Mouse (Mus musculus) kidney, adult 2 months (tissue): Measurements from ENCODE around the gene Clcnkb.

Source experiments
- CTCF ChIP-seq: fragments of 200-500 bp; conservative IDR thresholded peaks from 2 replicates; pipeline ENCODE4 v1.5.1; 2011; ENCODE audit warnings: low read depth, mild to moderate bottlenecking, control low read depth, low read length, moderate library complexity, mixed read lengths; ENCODE audit not compliant: insufficient read depth, insufficient read length
- POLR2A ChIP-seq: fragments of 200-500 bp; IDR thresholded peaks from one replicate; pipeline ENCODE4 v1.6.1; 2011; ENCODE audit warnings: low read depth, low read length, control low read depth

DNA sequence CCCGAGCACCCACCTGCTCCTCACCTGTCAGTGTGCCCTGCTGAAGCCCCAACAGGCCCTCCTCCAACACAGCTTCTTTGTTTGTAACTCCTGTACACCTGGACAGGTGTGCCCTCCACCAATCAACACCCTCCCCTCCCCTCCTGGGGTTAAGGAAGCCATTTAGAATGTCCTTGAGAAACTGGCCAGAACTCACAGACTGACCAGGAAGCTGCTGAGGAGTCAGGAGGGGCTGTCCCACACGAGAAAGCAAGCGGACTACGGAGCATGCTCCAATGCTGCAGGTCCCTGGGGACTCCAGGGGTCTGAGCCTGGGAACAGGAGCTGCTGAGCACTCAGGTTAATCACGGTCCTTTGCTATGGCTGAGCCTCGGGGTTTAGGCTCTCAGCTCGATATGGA lies at the start of gene Clcnkb:
- no peak for TF ChIP-seq POLR2A
- TF ChIP-seq CTCF: no peak
